Mouse (Mus musculus) c-Kit-positive CD71-negative TER-119-negative erythroid progenitor cells, embryonic 14.5 days (primary cell): ENCODE measurements at regions not wholly inside any gene's neighbourhood (a gene's known extent, or its start where the extent isn't known, plus 50 kb on each side); places are given as distances from the start of the nearest gene placed in this dataset.

Experiments
- DNase-seq: peaks from one replicate; pipeline ENCODE4 v3.0.0-alpha.2; 2013; ENCODE audit warnings: low read depth

DNA sequence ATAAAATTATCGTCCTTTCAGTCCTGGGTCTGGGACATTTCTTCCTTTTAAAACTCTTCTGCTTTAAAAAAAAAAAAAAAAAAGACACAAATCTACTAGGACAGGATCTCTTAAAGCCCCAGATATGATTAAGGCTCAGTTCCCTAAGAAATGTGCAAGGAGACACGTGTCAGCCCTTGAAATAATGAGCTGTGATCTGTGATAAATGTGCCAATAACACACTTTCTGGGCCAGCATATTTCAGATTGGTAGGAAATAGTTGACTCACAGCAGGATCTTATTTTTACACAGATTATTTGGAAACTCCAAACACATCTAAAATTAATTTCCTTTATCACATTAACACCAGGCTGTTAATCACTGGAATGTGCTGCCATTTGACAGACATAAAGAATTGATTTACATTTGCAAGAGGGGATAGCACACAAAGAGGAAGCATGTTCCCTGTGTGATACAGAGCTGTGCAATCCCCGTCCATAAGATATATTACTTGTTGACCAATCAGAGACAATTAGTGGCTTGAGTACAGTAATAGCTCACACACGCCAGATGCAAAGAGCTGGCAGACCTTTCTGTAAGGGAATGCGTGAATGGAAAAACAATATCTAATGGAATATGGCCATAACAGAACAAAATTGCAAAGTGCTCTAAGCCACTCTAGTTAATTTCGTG is 263.7 kb downstream of the Pax3 start:
- no peak for DNase-seq

DNA sequence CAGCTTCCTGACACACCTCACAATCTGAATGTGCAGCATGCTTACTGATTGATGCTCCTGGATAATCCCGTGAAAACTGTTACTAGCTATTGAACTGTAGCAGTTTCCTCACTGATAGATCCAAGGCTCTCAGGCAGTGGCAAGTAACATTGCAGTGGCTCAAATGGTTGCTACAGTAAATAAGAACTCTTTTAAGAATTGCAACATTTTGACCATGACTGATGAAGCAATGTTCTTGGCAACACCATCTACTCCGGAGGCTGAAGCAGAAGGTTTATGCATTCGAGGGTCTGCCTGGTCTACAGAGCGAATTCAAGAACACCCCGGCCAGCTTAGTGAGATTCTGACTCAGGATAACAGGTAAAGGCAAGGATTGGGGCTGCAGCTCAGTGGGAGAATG is 264.7 kb downstream of the Pax3 start:
- no peak for DNase-seq

DNA sequence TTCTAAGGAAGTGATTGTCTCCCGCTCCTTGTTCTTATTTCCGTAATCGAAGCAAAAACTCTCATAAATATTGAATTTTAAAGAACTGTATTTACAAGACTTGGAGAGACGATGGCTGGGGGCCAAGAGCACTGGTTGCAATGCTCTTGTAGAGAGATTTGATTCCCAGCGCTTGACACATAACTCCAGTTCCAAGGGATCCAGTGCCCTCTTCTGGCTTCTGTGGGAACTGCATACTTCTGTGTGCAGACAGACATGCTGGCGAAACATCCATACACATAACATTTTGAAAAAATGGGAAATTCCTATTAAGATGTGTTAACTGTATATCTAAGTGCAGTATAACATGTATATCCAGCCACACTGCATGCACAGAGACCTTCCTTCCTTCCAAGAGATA is 266.3 kb downstream of the Pax3 start:
- DNase-seq, result no peak

DNA sequence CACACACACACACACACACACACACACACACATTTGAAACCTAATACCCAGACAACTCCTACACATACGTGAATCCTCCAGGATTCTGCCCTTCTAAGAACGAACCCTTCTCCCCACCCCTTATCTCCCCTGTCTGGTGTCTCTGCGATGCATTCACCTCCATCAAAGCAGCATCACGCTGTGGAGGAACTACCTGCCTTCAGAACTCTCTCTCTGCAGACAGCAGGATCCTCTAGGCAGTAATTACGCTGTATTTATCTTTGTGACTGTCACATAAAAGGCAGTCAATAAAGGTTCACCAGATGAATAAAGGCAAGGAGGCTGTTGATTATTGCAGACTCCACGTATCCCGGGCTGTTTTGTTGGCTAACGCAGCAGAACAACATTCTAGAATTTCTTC is 267.4 kb downstream of the Pax3 start:
- no peak for DNase-seq

DNA sequence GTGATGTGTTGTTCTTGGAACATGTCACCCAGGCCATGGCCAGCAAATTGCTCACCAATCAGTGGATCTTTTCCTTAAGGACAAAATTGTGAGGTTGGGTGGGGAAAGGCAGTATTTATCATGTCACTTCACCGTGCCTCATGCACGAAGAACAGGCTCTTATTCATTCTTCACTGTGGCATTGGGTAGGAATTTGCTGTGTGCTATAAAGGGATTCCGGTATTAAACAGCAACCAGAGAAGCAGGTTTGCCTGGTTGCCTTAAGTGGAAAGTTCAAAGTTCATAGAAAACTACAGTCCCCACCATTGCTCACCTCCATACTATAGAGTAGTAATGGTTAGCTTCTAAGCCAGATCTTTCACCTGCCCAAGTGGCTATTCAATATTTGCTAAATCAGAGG is 270.8 kb downstream of the Pax3 start:
- no peak for DNase-seq

DNA sequence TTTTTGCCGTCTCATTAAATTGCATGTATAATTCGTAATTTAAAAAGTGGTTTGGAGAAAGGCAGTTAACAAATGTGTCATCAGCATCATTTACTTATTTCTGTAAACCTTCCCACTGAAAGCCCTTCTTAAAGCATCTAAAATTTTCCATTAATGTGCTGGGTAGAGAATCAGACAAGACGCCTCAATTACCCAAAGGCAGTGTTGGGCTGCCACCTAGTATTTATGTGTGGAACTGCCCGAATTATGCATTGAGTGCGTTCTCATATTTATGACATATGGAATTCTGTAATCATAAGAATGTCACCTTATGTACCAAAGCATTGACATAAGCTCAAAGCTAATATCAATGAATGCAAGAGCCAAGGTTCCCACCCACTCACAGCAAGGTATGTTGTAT is 300.7 kb downstream of the Pax3 start:
- no peak for DNase-seq

DNA sequence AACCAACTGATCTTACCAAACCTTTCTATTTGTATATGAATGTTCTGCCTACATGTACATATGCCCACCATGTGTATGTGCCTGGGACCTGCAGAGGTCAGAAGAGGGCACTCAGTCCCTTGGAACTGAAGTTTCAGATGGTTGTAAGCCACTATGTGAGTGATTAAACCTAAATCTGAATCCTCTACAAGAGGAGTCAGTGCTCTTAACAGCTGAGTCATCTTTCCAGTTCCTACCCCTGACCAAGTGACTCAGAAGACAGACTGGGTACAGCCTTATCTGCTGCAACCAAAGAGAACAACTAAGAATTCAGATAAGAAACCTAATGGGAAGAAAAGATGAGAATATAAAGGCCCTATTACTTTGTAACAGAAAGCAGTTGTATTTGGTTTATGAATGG is 317.9 kb downstream of the Pax3 start:
- no peak for DNase-seq

DNA sequence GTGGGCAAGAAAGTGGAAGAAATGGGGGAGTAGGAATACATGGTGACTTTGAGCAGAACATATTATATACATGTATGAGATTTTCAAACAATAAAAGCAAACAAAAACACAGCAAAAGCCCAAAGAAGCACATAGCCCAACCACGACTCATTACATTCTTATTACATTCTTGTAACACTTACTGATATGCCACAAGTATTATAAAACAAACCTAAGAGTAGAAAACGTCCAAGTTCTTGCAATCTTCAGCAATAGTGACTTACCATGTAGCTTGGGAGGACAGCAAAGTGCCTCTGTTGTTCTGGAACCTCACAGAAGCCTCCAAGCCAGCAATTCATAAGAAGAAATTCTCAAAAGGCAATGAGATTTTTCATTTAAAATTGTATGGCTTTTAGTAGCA is 326.8 kb downstream of the Pax3 start:
- DNase-seq, result no peak

DNA sequence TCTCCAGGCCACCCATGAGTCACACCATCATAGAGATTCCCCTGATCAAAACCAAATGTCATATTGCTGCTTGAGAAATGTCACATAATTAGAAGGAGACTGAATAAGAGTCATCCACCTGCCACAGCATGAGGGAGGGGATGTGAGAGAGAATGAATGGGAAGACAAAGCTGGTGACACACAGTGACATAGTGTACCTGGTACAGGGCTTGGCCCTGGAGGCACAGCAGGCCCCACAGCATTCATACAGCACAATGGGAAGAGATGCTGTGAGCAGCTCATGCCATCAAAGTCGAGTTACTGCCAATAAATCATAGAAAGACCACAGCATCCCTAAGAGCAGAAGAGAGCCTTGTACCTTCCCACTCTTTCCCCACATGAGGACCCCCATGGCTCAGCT is 327.8 kb downstream of the Pax3 start:
- no peak for DNase-seq

DNA sequence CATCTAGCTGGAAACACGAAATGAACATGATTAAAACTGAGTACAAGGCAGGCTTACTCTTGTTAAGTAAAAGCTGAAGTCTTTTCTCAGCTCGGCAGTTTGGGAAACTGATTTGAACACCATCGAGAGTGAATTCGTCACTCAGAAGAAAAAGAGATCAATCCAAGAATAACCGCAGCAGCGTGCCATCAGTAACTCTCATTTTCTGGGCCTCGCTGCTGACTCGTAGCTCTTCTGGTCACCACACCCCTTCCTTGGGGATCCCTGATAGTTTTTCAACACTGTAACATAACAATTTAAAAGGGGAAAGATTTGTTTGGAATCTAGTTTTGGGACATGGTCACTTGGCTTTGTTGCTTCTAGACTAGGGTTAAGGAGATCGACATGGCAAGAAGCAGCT is 337.0 kb downstream of the Pax3 start:
- DNase-seq, result no peak

DNA sequence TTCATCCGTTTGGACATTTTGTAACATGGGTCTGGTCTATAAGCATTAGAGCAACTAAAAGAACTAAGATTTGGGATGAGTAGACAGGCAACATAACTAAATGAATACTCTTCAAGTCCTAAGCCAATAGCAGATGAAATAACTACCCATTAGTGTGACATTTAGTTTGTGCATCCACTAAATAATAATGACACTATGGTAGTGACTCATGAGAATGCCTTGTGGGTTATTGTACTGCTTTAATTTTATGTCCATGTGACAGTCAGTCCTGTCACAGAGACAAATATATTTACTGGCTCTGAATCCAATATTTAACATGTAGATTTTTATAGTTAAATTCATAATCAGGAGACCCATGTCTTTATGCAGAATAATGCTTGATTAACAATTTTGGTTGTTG is 339.5 kb upstream of the Epha4 start:
- no peak for DNase-seq

DNA sequence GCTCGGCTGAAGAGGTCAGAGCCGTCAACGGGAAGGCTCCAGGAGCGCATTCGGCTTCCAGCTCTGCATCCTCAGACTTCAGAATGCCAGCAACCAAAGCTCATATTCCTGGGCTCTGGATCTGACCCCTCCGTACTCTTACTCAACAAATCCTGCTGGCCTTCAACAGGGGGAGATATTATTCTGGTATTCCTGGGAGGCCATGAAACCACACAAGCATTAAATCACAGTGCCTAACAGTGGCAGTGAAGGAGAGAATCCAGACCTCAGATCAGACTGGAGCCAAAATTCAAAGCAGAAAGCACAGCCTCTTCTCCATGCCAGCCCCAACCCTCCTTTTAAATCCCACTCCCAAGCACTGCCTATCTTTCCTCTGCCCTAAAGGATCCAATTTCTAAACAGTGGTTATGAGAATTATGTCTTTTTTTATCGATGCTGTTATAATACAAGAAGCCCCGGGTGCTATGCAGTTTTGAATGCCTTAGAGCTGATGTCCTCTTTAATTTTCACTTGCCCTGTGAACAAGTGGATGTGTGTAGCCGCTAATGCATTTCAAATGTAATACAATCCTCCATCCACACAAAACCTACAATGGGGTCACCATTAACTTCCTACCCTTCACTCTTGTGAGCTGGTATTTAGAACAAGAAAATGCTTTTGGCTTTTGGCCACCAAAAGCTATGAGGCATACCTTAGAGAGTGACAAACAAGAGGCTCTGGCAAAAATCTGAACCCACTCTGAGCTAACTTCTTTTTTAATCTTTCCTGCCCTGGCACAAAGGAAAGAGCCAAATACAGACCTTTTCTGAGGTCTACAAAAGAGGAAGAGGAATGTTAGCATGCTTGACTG is 333.1 kb upstream of the Epha4 start:
- no peak for DNase-seq

DNA sequence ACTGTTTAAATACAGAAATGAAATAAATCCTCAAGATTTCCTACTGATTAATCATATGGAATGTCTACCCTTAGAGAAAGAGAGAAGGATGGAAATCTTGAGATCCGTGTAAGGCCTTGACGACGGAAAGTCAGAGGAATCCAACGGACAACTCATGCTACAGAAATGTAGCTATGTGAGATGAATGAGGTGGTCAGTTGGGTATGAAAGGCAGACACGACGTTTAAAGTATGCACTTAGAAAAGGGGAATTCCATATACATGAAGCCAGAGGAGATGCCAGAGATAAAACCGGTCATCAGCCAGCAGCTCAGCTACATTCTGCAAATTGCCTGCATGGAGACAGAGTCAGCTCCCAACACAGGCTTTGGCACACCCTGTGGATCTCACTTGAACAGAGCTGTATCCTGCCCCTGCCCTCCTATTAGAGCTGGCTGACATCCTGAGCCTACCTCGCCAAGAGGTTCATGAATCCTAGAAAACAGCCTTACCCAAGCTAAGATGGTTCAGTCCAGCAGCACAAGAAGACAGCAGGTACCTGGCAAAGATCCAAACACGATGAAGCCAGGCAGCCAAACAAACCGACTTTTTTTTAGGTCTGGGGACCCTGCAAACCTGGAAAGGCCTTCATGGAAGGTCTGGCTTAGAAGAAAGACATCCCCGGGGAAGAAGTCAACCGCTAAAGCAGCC is 331.3 kb upstream of the Epha4 start:
- no peak for DNase-seq

DNA sequence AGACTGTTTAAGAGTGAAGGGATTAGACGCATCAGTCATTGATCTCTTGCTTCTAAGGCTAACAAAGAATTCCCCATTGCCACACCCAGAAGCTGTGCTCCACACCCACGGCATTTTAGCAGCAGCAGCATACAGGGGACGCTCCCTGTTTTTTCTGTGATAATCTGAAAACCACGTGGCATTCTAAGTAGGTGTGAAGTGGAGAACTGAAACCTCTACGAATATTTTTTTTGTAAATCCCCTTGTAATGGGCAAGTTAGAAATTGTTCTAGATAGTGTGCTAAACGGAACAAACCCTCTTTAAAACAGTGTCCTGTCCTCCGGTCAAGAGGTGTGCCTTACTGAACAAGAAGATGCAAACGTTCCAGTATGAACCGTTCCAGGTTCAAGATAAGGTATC is 325.8 kb upstream of the Epha4 start:
- no peak for DNase-seq

DNA sequence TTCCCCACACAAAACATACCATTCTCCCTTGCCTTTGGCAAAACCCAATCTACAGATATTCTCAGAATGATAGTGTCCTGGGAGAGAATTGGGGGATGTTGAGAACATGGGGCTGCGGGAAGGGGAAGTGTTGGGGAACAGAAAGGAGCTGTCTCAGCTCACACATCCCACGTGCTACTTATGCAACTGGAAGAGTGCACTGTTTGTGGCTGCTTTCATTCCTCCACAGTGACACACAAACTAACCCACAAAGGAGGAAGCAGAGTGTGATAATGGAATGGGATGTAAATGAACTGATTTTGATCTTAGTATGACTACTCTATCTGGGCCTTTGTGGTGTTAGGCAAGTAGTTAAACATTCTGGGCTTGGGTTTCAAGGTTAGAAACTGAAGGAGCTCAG is 317.3 kb upstream of the Epha4 start:
- DNase-seq, result no peak

DNA sequence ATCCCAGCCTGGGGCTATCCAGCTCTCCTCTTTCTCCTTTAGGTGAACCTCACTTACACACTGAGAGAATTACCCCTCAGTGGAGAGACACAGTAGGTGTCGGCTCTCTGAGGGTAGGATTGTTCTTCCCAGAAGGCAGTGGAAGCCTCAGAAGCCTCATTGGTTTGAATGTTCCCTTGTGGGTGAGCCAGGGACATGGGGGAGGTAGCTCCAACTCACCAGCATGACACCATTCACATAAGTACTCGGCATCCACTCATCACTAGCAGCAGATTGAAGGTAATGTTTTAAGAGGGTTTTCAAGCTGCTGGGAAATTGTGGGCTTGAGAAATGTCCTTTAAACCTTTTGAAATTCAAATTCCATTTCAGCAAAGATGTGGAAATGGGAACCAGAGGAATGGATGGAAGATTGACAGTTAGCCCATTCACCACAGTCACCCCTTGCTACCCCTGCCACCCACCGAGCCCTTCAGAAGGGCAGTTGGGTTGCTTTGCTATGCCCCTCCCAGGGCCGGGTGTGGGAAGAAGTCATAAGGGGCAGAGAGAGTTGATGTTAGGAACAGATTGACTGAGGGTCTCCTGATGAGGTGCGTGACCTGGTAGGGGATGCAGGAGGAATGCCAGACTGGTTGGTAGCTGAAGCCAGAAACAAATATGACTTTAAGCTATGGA is 310.0 kb upstream of the Epha4 start:
- no peak for DNase-seq

DNA sequence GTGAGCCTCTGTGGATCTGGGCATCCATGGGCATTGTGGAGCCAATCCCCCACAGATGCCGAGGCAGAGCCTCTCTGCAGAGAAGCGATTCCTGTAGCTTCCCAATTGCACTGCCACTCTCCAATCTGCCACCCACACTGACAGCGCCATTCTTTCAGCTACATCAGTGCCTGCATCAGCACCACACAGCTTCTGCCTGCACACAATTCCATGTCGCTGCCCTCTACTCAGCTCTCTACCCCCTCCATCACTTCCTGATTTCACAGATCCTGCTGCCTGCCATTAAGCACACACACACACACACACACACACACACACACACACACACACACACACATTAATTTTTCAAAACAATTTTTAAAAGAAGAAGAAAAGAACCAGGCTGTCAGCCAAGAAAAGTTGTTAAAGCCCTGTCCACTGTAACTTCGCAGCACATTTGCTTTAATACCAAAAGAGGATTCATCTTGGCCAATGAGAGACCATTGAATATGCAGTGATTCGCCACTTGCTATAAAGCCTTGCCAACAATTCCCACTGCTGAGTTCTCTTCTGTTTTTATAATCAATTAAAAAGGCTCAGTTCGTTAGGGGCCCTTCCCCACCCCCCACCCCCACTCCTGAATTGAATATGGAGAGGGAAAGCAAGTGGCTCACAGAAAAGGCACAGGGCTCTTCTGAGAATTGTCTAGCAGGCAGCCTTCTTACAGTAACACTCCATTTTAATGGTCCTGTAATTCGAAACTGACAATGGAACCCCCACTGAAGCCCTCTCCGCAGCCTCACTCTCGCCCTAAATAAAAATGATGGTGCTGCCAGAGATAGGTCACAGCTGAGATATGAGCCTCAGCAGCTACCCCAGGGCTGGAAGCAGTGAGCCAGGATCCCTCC is 309.2 kb upstream of the Epha4 start:
- DNase-seq, result no peak

DNA sequence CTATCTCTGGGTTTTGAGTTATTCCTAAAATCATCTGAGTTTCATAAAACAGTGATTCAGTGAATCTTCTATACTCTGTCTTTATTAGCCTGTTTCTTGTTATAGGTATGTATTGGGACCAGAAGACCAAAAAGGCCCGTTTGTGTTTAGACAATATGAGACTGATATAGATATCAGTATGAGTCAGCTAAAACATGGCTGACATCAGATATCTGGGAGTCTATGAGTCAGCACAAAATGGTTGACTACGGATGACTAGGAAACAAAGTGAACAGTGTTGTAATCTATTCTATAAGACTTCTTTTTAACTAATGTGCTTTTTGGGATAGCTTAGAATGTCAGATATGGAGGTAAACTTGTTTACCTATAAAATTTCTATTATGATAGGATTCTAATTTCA is 305.2 kb upstream of the Epha4 start:
- no peak for DNase-seq

DNA sequence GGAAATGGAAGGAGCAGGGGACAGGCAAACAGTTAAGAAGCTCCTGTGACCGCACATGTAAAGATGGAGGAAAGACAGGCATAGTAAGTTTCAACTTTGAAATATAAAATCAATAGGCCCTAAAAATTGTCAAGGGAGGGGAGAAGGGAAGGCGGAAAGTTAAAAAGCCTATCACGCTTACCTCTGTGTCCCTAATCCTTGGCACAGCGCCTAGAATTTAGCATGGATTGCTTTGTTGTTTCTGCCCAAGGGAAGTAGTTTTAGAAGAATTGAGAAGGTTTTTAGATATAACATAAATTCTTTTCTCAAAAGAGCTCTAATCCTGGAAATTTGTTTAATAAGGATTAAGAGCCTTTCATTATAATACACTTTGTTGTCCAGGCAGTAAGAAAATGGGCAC is 300.6 kb upstream of the Epha4 start:
- no peak for DNase-seq

DNA sequence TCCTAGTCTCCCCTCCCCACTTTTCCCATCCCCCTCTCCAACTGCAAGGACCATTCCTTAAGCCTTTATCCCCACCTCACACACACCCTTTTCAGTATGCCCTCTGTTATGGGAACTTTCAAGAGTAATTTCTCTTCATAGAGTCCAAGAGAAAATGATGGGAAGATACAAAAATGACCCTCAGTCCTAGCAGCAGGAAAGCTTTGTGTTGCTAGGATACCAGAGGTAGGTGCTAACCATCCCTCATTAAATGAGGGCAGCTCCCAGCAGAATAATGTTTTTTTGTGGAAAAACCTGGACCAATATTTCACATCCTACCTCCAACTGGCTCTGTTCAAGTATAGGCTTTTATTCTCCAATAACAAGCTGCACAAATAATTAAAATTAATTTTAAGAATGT is 296.7 kb upstream of the Epha4 start:
- DNase-seq, result no peak

DNA sequence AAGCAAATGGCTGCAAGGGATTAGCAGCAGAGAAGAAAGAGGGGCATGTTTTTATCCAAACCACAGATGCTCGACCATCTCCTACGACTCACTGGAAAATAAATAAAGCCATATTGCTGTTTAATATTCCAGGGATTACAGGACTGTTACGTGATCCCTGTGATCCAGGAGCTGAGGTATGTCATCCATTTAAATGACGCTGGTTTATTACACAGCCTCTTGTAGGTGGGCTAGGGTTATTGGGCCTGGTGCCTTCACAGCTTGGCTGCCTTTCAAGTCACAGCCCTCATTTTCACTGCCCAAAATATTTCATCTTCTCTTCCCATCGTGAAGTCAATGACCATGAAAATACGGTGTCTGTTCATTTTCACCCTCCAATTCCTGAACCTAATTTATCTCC is 276.1 kb upstream of the Epha4 start:
- no peak for DNase-seq

DNA sequence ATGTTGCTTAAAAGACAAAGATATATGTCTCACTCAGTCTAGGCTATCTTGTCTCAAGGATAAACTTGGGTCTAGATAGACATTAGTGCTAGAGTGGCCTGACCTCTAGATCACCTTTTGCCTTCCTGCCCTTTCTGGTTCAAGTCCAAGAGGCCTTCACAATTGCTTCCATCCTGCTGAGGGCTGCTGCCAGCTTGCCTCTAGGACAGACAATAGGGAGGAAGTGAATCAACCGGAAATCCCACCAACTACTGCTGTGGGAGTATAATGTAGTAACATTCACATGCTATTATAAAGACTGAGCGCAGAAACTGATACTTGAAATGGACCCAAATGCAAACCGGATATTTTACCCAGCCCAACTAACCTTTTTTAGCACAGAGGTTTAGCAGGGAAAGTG is 239.4 kb upstream of the Epha4 start:
- no peak for DNase-seq
